Mouse (Mus musculus): ENCODE measurements around the gene Asic3.

- TF ChIP-seq CTCF (conservative IDR thresholded peaks at IDR 0.05 in 1 of 2, IDR thresholded peaks at IDR 0.05 in 1 of 2; ENCODE audit: low read depth in 2 of 2, low read length in 2 of 2) (no peak), BHLHE40 (IDR thresholded peaks at IDR 0.05; ENCODE audit: low read depth, low read length) (no peak), POLR2A (IDR thresholded peaks at IDR 0.05; ENCODE audit: low read depth, low read length) (no peak), GABPA (IDR thresholded peaks at IDR 0.05; ENCODE audit: insufficient replicate concordance, low read depth, low read length) (no peak)
These were observed 41.9 kb downstream of the Asic3 start for GRCm38 (mm10) chr5:24455076-24455475.

Data from CH12.LX (cell line).